Mouse (Mus musculus) thymus, adult 2 months (tissue): ENCODE data around the gene Inafm2.

Experiments used
- CTCF ChIP-seq: fragments of 200-500 bp; IDR thresholded peaks from 2 replicates; pipeline ENCODE4 v1.5.1; 2012; ENCODE audit warnings: mild to moderate bottlenecking, control low read depth, low read length, moderate library complexity, borderline replicate concordance; ENCODE audit not compliant: control insufficient read depth, poor library complexity, insufficient read depth; ENCODE audit errors: extremely low read depth
- POLR2A ChIP-seq: fragments of 200-500 bp; IDR thresholded peaks from 2 replicates; pipeline ENCODE4 v1.6.1; 2012; ENCODE audit warnings: mild to moderate bottlenecking, low read length, control low read depth, moderate library complexity; ENCODE audit not compliant: control insufficient read depth, poor library complexity, insufficient read depth; ENCODE audit errors: extremely low read depth

DNA sequence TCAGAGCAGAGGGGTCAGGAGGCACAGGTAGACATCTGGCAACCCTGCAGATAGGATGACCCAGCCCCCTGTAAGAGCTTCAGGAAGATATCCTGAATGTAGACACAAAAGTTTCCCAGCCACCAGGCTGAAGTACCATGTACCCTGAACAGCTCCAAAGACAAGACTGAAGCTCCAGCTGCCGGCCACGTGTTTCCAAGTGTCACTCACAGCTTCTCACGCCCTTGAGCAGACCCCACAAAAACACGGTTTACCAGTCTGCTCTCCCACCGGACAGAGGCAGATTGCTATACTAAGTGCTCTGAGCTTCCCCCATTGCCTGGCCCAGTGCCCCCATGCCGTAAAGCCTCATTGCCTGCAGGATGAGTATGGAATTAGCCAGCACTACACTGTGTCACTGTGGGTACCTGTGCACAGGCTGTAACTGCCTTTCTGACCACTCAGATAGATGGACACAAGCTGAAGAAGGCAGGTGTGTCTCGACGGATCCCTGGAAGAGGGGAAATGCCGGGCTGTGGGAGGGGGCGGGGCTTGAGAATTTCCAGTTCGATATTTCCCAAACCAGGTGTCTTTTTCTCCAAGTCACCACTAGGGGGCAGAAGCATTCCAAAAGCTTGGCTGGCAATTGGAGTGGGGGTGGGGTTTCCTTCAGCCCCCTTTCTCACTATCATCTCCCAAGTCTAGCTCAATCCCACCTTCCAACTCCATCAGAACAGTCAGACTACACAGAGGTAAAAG is 18.7 kb downstream of the Inafm2 start:
- TF ChIP-seq CTCF, result peak; percentile 68; the same call in 1 of the 2 replicates
- no peak for TF ChIP-seq POLR2A
